Mouse (Mus musculus) megakaryocyte, embryonic 14.5 days (primary cell): ENCODE data around the gene Znfx1. TPM values are rescaled to one million over a fixed set of nuclear protein-coding genes. Genes with fewer than 3 reads are reported as not detected.

Source experiments
- H3K27me3 ChIP-seq: replicated peaks from 2 replicates; pipeline ENCODE3; 2012; ENCODE audit warnings: inconsistent platforms
- H3K36me3 ChIP-seq: replicated peaks from 2 replicates; pipeline ENCODE3; 2012; ENCODE audit warnings: low read length, inconsistent platforms, mixed read lengths
- H3K4me1 ChIP-seq: 2 replicates; pipeline ENCODE4 v1.6.1; 2012; ENCODE audit warnings: inconsistent platforms
- H3K4me3 ChIP-seq: replicated peaks from 2 replicates; pipeline ENCODE3; 2012; ENCODE audit warnings: moderate library complexity, mild to moderate bottlenecking, inconsistent platforms
- H3K9me3 ChIP-seq: 2 replicates; pipeline ENCODE4 v1.6.1; 2012; ENCODE audit warnings: inconsistent platforms
- FLI1 ChIP-seq: IDR thresholded peaks from 2 replicates; pipeline ENCODE4 v1.6.1; 2012; ENCODE audit warnings: low read length, inconsistent platforms, mixed read lengths
- GATA1 ChIP-seq: IDR thresholded peaks from 3 replicates; pipeline ENCODE4 v1.6.1; 2012; ENCODE audit warnings: mixed read lengths, low read length, inconsistent platforms, borderline replicate concordance
- polyA plus RNA-seq: library from polyadenylated mRNA; stranded (reverse); fragments of >175 nt; gene quantifications from 2 replicates; pipeline ENCODE4 v1.2.3, GENCODE M21; 2012; ENCODE audit warnings: low replicate concordance; ENCODE audit not compliant: insufficient read depth

Gene Znfx1
- polyA plus RNA-seq, 1 experiment, result 8.9 TPM

- peak overlapping the region; percentile 97 for H3K4me3 ChIP-seq
- H3K27me3 ChIP-seq, result no peaks in the 10 kb centered on the region
- no peaks in the 10 kb centered on the region for H3K9me3 ChIP-seq
- H3K4me1 ChIP-seq, result peaks cover 75% of the 10 kb centered on the region
- peaks cover 48% of the 10 kb centered on the region for H3K36me3 ChIP-seq
- no peak for TF ChIP-seq GATA1
- TF ChIP-seq FLI1, result no peak
These were observed 311 bp downstream of the Znfx1 start for GRCm38 (mm10) chr2:167062497-167062911.

GRCm38 (mm10) chr2:167061381-167062034 lies 1.3 kb downstream of the Znfx1 start:
- peaks cover 71% of the 10 kb centered on the region for H3K4me1 ChIP-seq
- H3K27me3 ChIP-seq, result no peaks in the 10 kb centered on the region
- peak overlapping the region; percentile 97 for H3K4me3 ChIP-seq
- TF ChIP-seq FLI1, result no peak
- no peak for TF ChIP-seq GATA1
- no peaks in the 10 kb centered on the region for H3K9me3 ChIP-seq
- peaks cover 55% of the 10 kb centered on the region for H3K36me3 ChIP-seq

- Histone ChIP-seq H3K36me3 (peaks cover 57% of the 10 kb centered on the region), H3K4me3 (peak overlapping the region; percentile 71), H3K4me1 (peaks cover 72% of the 10 kb centered on the region), H3K27me3 (no peaks in the 10 kb centered on the region), H3K9me3 (no peaks in the 10 kb centered on the region)
- TF ChIP-seq FLI1 (no peak), GATA1 (no peak)
These were observed 2.1 kb downstream of the Znfx1 start for GRCm38 (mm10) chr2:167060761-167061160.

GRCm38 (mm10) chr2:167060360-167060759 lies 2.5 kb downstream of the Znfx1 start:
- TF ChIP-seq FLI1 (no peak), GATA1 (no peak)
- Histone ChIP-seq H3K27me3 (no peaks in the 10 kb centered on the region), H3K9me3 (no peaks in the 10 kb centered on the region), H3K4me3 (peak overlapping the region; percentile 71), H3K4me1 (peaks cover 72% of the 10 kb centered on the region), H3K36me3 (peaks cover 57% of the 10 kb centered on the region)

GRCm38 (mm10) chr2:167059960-167060359 lies 2.9 kb downstream of the Znfx1 start:
- peaks cover 71% of the 10 kb centered on the region for H3K4me1 ChIP-seq
- no peaks in the 10 kb centered on the region for H3K27me3 ChIP-seq
- peak overlapping the region; percentile 5 for H3K4me3 ChIP-seq
- TF ChIP-seq FLI1 (no peak), GATA1 (no peak)
- H3K36me3 ChIP-seq, result peaks cover 57% of the 10 kb centered on the region
- no peaks in the 10 kb centered on the region for H3K9me3 ChIP-seq

- Histone ChIP-seq H3K27me3 (no peaks in the 10 kb centered on the region), H3K9me3 (no peaks in the 10 kb centered on the region), H3K36me3 (peaks cover 57% of the 10 kb centered on the region), H3K4me3 (peak overlapping the region; percentile 5), H3K4me1 (peaks cover 67% of the 10 kb centered on the region)
- no peak for TF ChIP-seq GATA1
- TF ChIP-seq FLI1, result no peak
These were observed 3.3 kb downstream of the Znfx1 start for GRCm38 (mm10) chr2:167059536-167059935.

- H3K27me3 ChIP-seq, result no peaks in the 10 kb centered on the region
- H3K4me1 ChIP-seq, result peaks cover 63% of the 10 kb centered on the region
- no peaks in the 10 kb centered on the region for H3K9me3 ChIP-seq
- no peak overlapping the region for H3K4me3 ChIP-seq
- TF ChIP-seq FLI1 (no peak), GATA1 (no peak)
- peaks cover 62% of the 10 kb centered on the region for H3K36me3 ChIP-seq
These were observed 3.9 kb downstream of the Znfx1 start for GRCm38 (mm10) chr2:167058814-167059387.

GRCm38 (mm10) chr2:167058201-167058600 lies 4.6 kb downstream of the Znfx1 start:
- H3K27me3 ChIP-seq, result no peaks in the 10 kb centered on the region
- TF ChIP-seq GATA1, result no peak
- TF ChIP-seq FLI1, result no peak
- H3K4me1 ChIP-seq, result peaks cover 63% of the 10 kb centered on the region
- peaks cover 68% of the 10 kb centered on the region for H3K36me3 ChIP-seq
- H3K9me3 ChIP-seq, result no peaks in the 10 kb centered on the region
- H3K4me3 ChIP-seq, result no peak overlapping the region

- TF ChIP-seq GATA1 (no peak), FLI1 (no peak)
- Histone ChIP-seq H3K4me3 (no peak overlapping the region), H3K9me3 (no peaks in the 10 kb centered on the region), H3K36me3 (peaks cover 77% of the 10 kb centered on the region), H3K27me3 (no peaks in the 10 kb centered on the region), H3K4me1 (peaks cover 66% of the 10 kb centered on the region)
These were observed 5.9 kb downstream of the Znfx1 start for GRCm38 (mm10) chr2:167056942-167057323.

- Histone ChIP-seq H3K4me1 (peaks cover 61% of the 10 kb centered on the region), H3K27me3 (no peaks in the 10 kb centered on the region), H3K36me3 (peaks cover 81% of the 10 kb centered on the region), H3K9me3 (no peaks in the 10 kb centered on the region), H3K4me3 (no peak overlapping the region)
- no peak for TF ChIP-seq GATA1
- TF ChIP-seq FLI1, result no peak
These were observed 6.4 kb downstream of the Znfx1 start for GRCm38 (mm10) chr2:167056210-167056941.
